Comparison of ENCODE assay signal across 16 mouse cellular contexts in genomic region chr10:110971044-110971443, GRCm38 (mm10).
"Had no signal": no experiment of that assay in that cellular context is flagged by ENCODE, and none has a peak within 500 bp of the region (broad histone marks: within the 10 kb centered on the region; RNA-seq: fewer than 3 reads in every experiment).

No protein-coding gene starts in this region.

- H3K27me3 ChIP-seq: neural tube, embryonic 12.5 days; neural tube, embryonic 13.5 days; neural tube, embryonic 15.5 days; stomach, embryonic 15.5 days had no signal

- H3K9me3 ChIP-seq: neural tube, embryonic 12.5 days; neural tube, embryonic 13.5 days; neural tube, embryonic 15.5 days; stomach, embryonic 15.5 days had no signal

- H3K27ac ChIP-seq: neural tube, embryonic 12.5 days; neural tube, embryonic 13.5 days; neural tube, embryonic 15.5 days; stomach, embryonic 15.5 days had no signal

- DNase-seq: retina, postnatal 1 day; right cerebral cortex, adult 18-20 months; right cerebral cortex, postnatal 14 days; right cerebral cortex, postnatal 25 days; right cerebral cortex, postnatal 4 days; spleen, adult 18-20 months; thymus, adult 18-20 months; thymus, adult 2 months; thymus, postnatal 14 days; thymus, postnatal 25 days; thymus, postnatal 36 days; thymus, postnatal 4 days had no signal

- H3K4me1 ChIP-seq: neural tube, embryonic 12.5 days; neural tube, embryonic 13.5 days; neural tube, embryonic 15.5 days had no signal

- H3K4me2 ChIP-seq: neural tube, embryonic 12.5 days; neural tube, embryonic 13.5 days; neural tube, embryonic 15.5 days; stomach, embryonic 15.5 days had no signal

- H3K4me3 ChIP-seq: neural tube, embryonic 12.5 days; neural tube, embryonic 13.5 days; neural tube, embryonic 15.5 days; stomach, embryonic 15.5 days had no signal

- H3K9ac ChIP-seq: neural tube, embryonic 12.5 days; neural tube, embryonic 13.5 days; neural tube, embryonic 15.5 days; stomach, embryonic 15.5 days had no signal
